ENCODE assay signal across 16 mouse cellular contexts in the genomic region with DNA sequence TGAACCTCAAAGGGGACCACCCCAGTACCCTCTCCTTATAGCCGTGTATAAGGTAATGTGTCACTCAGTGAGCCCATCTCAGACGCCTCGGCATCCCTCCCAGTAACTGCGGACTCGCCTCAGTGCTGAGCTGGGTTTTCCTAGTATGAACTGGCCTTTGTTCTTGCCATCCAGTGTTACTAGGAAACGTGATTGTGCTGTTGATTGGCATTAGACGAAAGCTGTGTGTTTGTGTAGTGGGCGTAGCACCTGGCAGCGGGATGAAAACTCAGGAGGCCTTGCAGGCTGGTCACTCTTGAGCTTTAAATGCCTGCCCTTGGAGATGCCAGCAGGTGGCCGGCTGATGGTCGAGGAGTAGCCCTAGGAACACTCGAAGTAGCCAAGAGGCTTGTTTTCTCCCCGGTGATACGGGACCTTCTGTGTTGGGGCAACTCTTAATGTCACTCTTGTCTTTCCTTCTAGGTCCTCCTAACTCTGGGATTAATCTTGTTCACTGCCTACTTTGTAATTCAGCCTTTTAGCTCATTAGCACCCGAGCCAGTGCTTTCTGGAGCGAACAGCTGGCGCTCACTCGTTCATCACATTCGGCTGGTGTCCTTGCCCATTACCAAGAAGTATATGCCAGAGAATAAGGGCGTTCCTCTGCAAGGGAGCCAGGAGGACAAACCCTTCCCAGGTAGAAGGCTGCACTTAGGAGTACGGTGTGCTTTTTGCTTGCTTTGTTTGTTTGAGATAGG. TPM values are rescaled to one million over a fixed set of nuclear protein-coding genes. Genes with fewer than 3 reads are reported as not detected.
DNase-seq lines count a peak whose midpoint lies in the region; ATAC-seq and TF ChIP-seq lines count a peak whose summit lies in the region.
"Had no signal": no experiment of that assay in that cellular context is flagged by ENCODE, and none has a peak within 500 bp of the region (broad histone marks: within the 10 kb centered on the region; RNA-seq: fewer than 3 reads in every experiment).

No protein-coding gene starts in this region.

- no peak for ATAC-seq in hindbrain, embryonic 11.5 days (ENCODE audit: low FRiP score)
- no peak for ATAC-seq in midbrain, embryonic 14.5 days (ENCODE audit: low FRiP score, low TSS enrichment)
- no peak for ATAC-seq in erythroid progenitor cell, adult 5-6 weeks (replicated peaks; ENCODE audit: low FRiP score, poor library complexity, severe bottlenecking)

- H3K4me2 ChIP-seq in hindbrain, embryonic 11.5 days (replicated peaks; ENCODE audit: low read depth, low read length) = no peak overlapping the region
- H3K4me2 ChIP-seq in midbrain, embryonic 14.5 days (ENCODE audit: low read length) = no peak overlapping the region
- H3K4me2 ChIP-seq: embryonic facial prominence, embryonic 12.5 days; heart, embryonic 13.5 days; liver, embryonic 13.5 days had no signal

- H3K27me3 ChIP-seq in hindbrain, embryonic 11.5 days (ENCODE audit: control insufficient read depth, insufficient read depth, low read length) = no peaks in the 10 kb centered on the region
- no peaks in the 10 kb centered on the region for H3K27me3 ChIP-seq in midbrain, embryonic 14.5 days (ENCODE audit: control insufficient read depth, insufficient read depth, low read length)
- H3K27me3 ChIP-seq: embryonic facial prominence, embryonic 12.5 days; heart, embryonic 13.5 days; liver, embryonic 13.5 days had no signal

- no peak for TF ChIP-seq POLR2A in brain, embryonic 14.5 days (IDR thresholded peaks at IDR 0.05; ENCODE audit: borderline replicate concordance, extremely low read depth, insufficient read depth, insufficient read length, poor library complexity, severe bottlenecking)

- H3K9me3 ChIP-seq in hindbrain, embryonic 11.5 days (ENCODE audit: control insufficient read depth, low read length) = no peaks in the 10 kb centered on the region
- no peaks in the 10 kb centered on the region for H3K9me3 ChIP-seq in midbrain, embryonic 14.5 days (ENCODE audit: control insufficient read depth, low read length)
- H3K9me3 ChIP-seq: embryonic facial prominence, embryonic 12.5 days; heart, embryonic 13.5 days; liver, embryonic 13.5 days had no signal

- H3K36me3 ChIP-seq in hindbrain, embryonic 11.5 days (ENCODE audit: control insufficient read depth, insufficient read depth, low read length) = no peaks in the 10 kb centered on the region
- peaks cover 30% of the 10 kb centered on the region for H3K36me3 ChIP-seq in midbrain, embryonic 14.5 days (ENCODE audit: control insufficient read depth, insufficient read depth, low read length)

- peak overlapping the region; percentile 4; the same call in 1 of the 2 replicates for H3K9ac ChIP-seq in hindbrain, embryonic 11.5 days (ENCODE audit: low read depth, low read length)
- no peak overlapping the region for H3K9ac ChIP-seq in midbrain, embryonic 14.5 days (replicated peaks; ENCODE audit: low read length)
- H3K9ac ChIP-seq: embryonic facial prominence, embryonic 12.5 days; heart, embryonic 13.5 days; liver, embryonic 13.5 days had no signal

- peak overlapping the region; percentile 4; the same call in 1 of the 2 replicates for H3K4me3 ChIP-seq in layer of hippocampus, adult 2 months
- H3K4me3 ChIP-seq in hindbrain, embryonic 11.5 days (ENCODE audit: low read depth, low read length) = no peak overlapping the region
- no peak overlapping the region for H3K4me3 ChIP-seq in midbrain, embryonic 14.5 days (replicated peaks; ENCODE audit: low read depth, low read length)
- H3K4me3 ChIP-seq: embryonic facial prominence, embryonic 12.5 days; heart, embryonic 13.5 days; liver, embryonic 13.5 days; myocyte had no signal

- WGBS in hindbrain, embryonic 11.5 days = 64% methylated on average over 21 of the region's 21 CpGs
- 38% methylated on average over 21 of the region's 21 CpGs for WGBS in midbrain, embryonic 14.5 days

- no peak for TF ChIP-seq CTCF in layer of hippocampus, adult 2 months (conservative IDR thresholded peaks at IDR 0.05)
- no peak for TF ChIP-seq CTCF in brain, embryonic 14.5 days (IDR thresholded peaks at IDR 0.05; ENCODE audit: borderline replicate concordance, extremely low read depth, insufficient read depth, insufficient read length)

- no peaks in the 10 kb centered on the region for H3K4me1 ChIP-seq in hindbrain, embryonic 11.5 days (replicated peaks; ENCODE audit: control insufficient read depth, insufficient read depth, low read length)
- no peaks in the 10 kb centered on the region for H3K4me1 ChIP-seq in midbrain, embryonic 14.5 days (ENCODE audit: control insufficient read depth, insufficient read depth, low read length)
- H3K4me1 ChIP-seq: embryonic facial prominence, embryonic 12.5 days; heart, embryonic 13.5 days; liver, embryonic 13.5 days had no signal

- H3K27ac ChIP-seq in layer of hippocampus, adult 2 months = peak overlapping the region; percentile 62
- H3K27ac ChIP-seq in hindbrain, embryonic 11.5 days (ENCODE audit: low read depth, low read length) = no peak overlapping the region
- peak overlapping the region; percentile 10; the same call in 1 of the 2 replicates for H3K27ac ChIP-seq in midbrain, embryonic 14.5 days (replicated peaks; ENCODE audit: low read depth, low read length)
- H3K27ac ChIP-seq: embryonic facial prominence, embryonic 12.5 days; heart, embryonic 13.5 days; liver, embryonic 13.5 days had no signal

- DNase-seq in layer of hippocampus, adult 2 months (ENCODE audit: low spot score in 2 of 2) = no peak
- no peak for DNase-seq in layer of hippocampus, adult 9-11 months
- DNase-seq in brain, embryonic 14.5 days (ENCODE audit: low read depth) = peak; percentile 91
- DNase-seq in hindbrain, embryonic 11.5 days (ENCODE audit: low spot score) = no peak
- peak; percentile 39 for DNase-seq in midbrain, embryonic 14.5 days
- DNase-seq in left cerebral cortex, adult 11 months (ENCODE audit: low spot score) = no peak
- no peak for DNase-seq in right cerebral cortex, postnatal 4 days
- DNase-seq: adrenal gland, postnatal 10 days; cerebellum, postnatal 36 days; gastrocnemius, postnatal 14 days; left cerebral cortex, postnatal 4 days; liver, embryonic 13.5 days had no signal

RNA-seq across cellular contexts. Expression of gene BC004004, which starts 13.8 kb away (rescaled TPM):
- total RNA-seq in layer of hippocampus, adult 2 months (2021) = 10 to 100 TPM; 78.9 to 81.5 TPM
- 80.8 and 84.9 TPM in 2 replicates for polyA plus RNA-seq in brain, embryonic 14.5 days (2012; rRNA removed)
- polyA plus RNA-seq in hindbrain, embryonic 11.5 days (2014; fragmentation: Nextera tagmentation; extraction: Ambion mirVana) = 75.5 and 79.4 TPM in 2 replicates
- 117 and 122 TPM in 2 replicates for polyA plus RNA-seq in midbrain, embryonic 14.5 days (2014; fragmentation: Nextera tagmentation; extraction: Ambion mirVana)
- total RNA-seq in erythroid progenitor cell, adult 5-6 weeks (2015; ENCODE audit: low replicate concordance) = 24.7 and 32.8 TPM in 2 replicates
- total RNA-seq in erythroid progenitor cell, adult 5-6 weeks (2017; ENCODE audit: low replicate concordance) = 29.2 and 38.0 TPM in 2 replicates

RNA-seq across cellular contexts. Expression of gene Ppil1, which starts 18.4 kb away (rescaled TPM):
- 10 to 100 TPM; 14.8 to 16.2 TPM for total RNA-seq in layer of hippocampus, adult 2 months (2021)
- 66.6 and 73.3 TPM in 2 replicates for polyA plus RNA-seq in brain, embryonic 14.5 days (2012; rRNA removed)
- 128 and 142 TPM in 2 replicates for polyA plus RNA-seq in hindbrain, embryonic 11.5 days (2014; fragmentation: Nextera tagmentation; extraction: Ambion mirVana)
- 112 and 114 TPM in 2 replicates for polyA plus RNA-seq in midbrain, embryonic 14.5 days (2014; fragmentation: Nextera tagmentation; extraction: Ambion mirVana)
- 43.6 TPM in 2 replicates for total RNA-seq in erythroid progenitor cell, adult 5-6 weeks (2015; ENCODE audit: low replicate concordance)
- total RNA-seq in erythroid progenitor cell, adult 5-6 weeks (2017; ENCODE audit: low replicate concordance) = 13.3 and 27.9 TPM in 2 replicates

RNA-seq across cellular contexts. Expression of gene Pi16, which starts 35.1 kb away (rescaled TPM):
- 1 to 10 TPM in 1 of 2 experiments, under 1 TPM in 1; 0.74 to 1.1 TPM for total RNA-seq in layer of hippocampus, adult 2 months (2021)
- polyA plus RNA-seq in brain, embryonic 14.5 days (2012; rRNA removed) = 2.9 and 3.6 TPM in 2 replicates
- polyA plus RNA-seq in hindbrain, embryonic 11.5 days (2014; fragmentation: Nextera tagmentation; extraction: Ambion mirVana) = 0.32 and 0.67 TPM in 2 replicates
- 1.3 and 2.8 TPM in 2 replicates for polyA plus RNA-seq in midbrain, embryonic 14.5 days (2014; fragmentation: Nextera tagmentation; extraction: Ambion mirVana)
- 1.1 and 1.3 TPM in 2 replicates for total RNA-seq in erythroid progenitor cell, adult 5-6 weeks (2015; ENCODE audit: low replicate concordance)
- total RNA-seq in erythroid progenitor cell, adult 5-6 weeks (2017; ENCODE audit: low replicate concordance) = 3.4 and 3.7 TPM in 2 replicates

RNA-seq across cellular contexts. Expression of gene Cpne5, which starts 44.4 kb away (rescaled TPM):
- 10 to 100 TPM; 34.0 to 36.3 TPM for total RNA-seq in layer of hippocampus, adult 2 months (2021)
- 29.4 and 37.8 TPM in 2 replicates for polyA plus RNA-seq in brain, embryonic 14.5 days (2012; rRNA removed)
- 3.7 and 4.2 TPM in 2 replicates for polyA plus RNA-seq in hindbrain, embryonic 11.5 days (2014; fragmentation: Nextera tagmentation; extraction: Ambion mirVana)
- polyA plus RNA-seq in midbrain, embryonic 14.5 days (2014; fragmentation: Nextera tagmentation; extraction: Ambion mirVana) = 27.6 and 32.6 TPM in 2 replicates
- not detected in 2 replicates for total RNA-seq in erythroid progenitor cell, adult 5-6 weeks (2015; ENCODE audit: low replicate concordance)
- total RNA-seq in erythroid progenitor cell, adult 5-6 weeks (2017; ENCODE audit: low replicate concordance) = 0.13 TPM in 1 of 2 replicates, not detected in the other

Comparison
In these comparisons a context has a peak if more than half of its experiments do, and no peak if none do; other contexts are left out.
1. DNase-seq: peak in brain, embryonic 14.5 days (single experiment) and midbrain, embryonic 14.5 days (single experiment); none in layer of hippocampus, adult 2 months (0 of 2), layer of hippocampus, adult 9-11 months (single experiment), hindbrain, embryonic 11.5 days (single experiment), left cerebral cortex, adult 11 months (single experiment) and right cerebral cortex, postnatal 4 days (single experiment).